Mouse (Mus musculus): ENCODE measurements around the gene Hspbap1. TPM values are rescaled to one million over a fixed set of nuclear protein-coding genes. Genes with fewer than 3 reads are reported as not detected.
A peak's percentile ranks its signal among the peaks of the same experiment; 100 is the strongest.

The Hspbap1 gene
- polyA plus RNA-seq, 1 experiment from 2014 or later = 7.6 TPM

- no peaks in the 10 kb centered on the region for H3K27me3 ChIP-seq (ENCODE audit: insufficient read depth, low read length)
- 0 out of 2 replicates have a peak overlapping the region, but pooled peaks have one; percentile 11 for H3K27ac ChIP-seq (ENCODE audit: low read depth)
- WGBS (ENCODE audit: insufficient replicate concordance) = 65% methylated on average over 9 of the region's 9 CpGs
- no peak for TF ChIP-seq EP300 (IDR thresholded peaks at IDR 0.05; ENCODE audit: low read depth)
- TF ChIP-seq CTCF (IDR thresholded peaks at IDR 0.05; ENCODE audit: low read depth) = no peak
- no peaks in the 10 kb centered on the region for H3K9me3 ChIP-seq (ENCODE audit: low read length)
- H3K9ac ChIP-seq (replicated peaks) = no peak overlapping the region
- no peak overlapping the region for H3K4me2 ChIP-seq (ENCODE audit: low read depth, low read length)
- H3K36me3 ChIP-seq (replicated peaks; ENCODE audit: insufficient read depth, low read length) = peaks cover 4% of the 10 kb centered on the region; the same call in 1 of the 2 replicates
- no peak overlapping the region for H3K4me3 ChIP-seq (ENCODE audit: low read depth, low read length)
- DNase-seq (peak; percentile 35), ATAC-seq (peak; percentile 19; the same call in 1 of the 2 replicates)
- H3K4me1 ChIP-seq (ENCODE audit: insufficient read depth) = no peaks in the 10 kb centered on the region
Observed at GRCm38 (mm10) chr16:35747417-35748236, 22.5 kb upstream of the Hspbap1 start.

DNA sequence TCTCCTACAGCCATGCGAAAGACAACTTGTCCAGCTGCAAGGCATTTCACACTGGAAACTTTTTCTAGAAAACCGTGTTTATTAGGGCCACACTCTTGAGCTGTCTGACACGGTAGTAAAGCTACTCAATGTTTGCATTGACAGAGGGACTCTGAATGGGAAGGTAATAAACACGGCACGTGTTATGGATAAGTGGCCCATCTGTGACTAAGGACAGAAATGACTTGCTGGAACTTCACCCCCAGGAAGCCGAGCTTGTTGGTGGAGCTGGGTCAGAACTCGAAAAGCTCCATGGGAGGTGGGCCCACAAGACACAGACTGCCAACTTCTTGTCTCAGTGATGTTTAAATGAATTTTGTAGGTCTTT is 22.0 kb upstream of the Hspbap1 start:
- ATAC-seq (no peak), DNase-seq (no peak)
- Histone ChIP-seq H3K9me3 (ENCODE audit: low read length) (no peaks in the 10 kb centered on the region), H3K4me3 (ENCODE audit: low read depth, low read length) (no peak overlapping the region), H3K27ac (ENCODE audit: low read depth) (no peak overlapping the region), H3K36me3 (replicated peaks; ENCODE audit: insufficient read depth, low read length) (peaks cover 4% of the 10 kb centered on the region; the same call in 1 of the 2 replicates), H3K4me2 (ENCODE audit: low read depth, low read length) (no peak overlapping the region), H3K27me3 (ENCODE audit: insufficient read depth, low read length) (no peaks in the 10 kb centered on the region), H3K9ac (replicated peaks) (no peak overlapping the region), H3K4me1 (ENCODE audit: insufficient read depth) (no peaks in the 10 kb centered on the region)
- 89% methylated on average over 7 of the region's 7 CpGs for WGBS (ENCODE audit: insufficient replicate concordance)
- TF ChIP-seq EP300 (IDR thresholded peaks at IDR 0.05; ENCODE audit: low read depth) (no peak), CTCF (IDR thresholded peaks at IDR 0.05; ENCODE audit: low read depth) (no peak)

- 81% methylated on average over 7 of the region's 7 CpGs for WGBS (ENCODE audit: insufficient replicate concordance)
- TF ChIP-seq EP300 (IDR thresholded peaks at IDR 0.05; ENCODE audit: low read depth) = no peak
- no peak for TF ChIP-seq CTCF (IDR thresholded peaks at IDR 0.05; ENCODE audit: low read depth)
- Histone ChIP-seq H3K27me3 (ENCODE audit: insufficient read depth, low read length) (no peaks in the 10 kb centered on the region), H3K9me3 (ENCODE audit: low read length) (no peaks in the 10 kb centered on the region), H3K36me3 (replicated peaks; ENCODE audit: insufficient read depth, low read length) (peaks cover 4% of the 10 kb centered on the region; the same call in 1 of the 2 replicates), H3K4me3 (ENCODE audit: low read depth, low read length) (no peak overlapping the region), H3K9ac (replicated peaks) (no peak overlapping the region), H3K4me1 (ENCODE audit: insufficient read depth) (no peaks in the 10 kb centered on the region), H3K27ac (ENCODE audit: low read depth) (no peak overlapping the region), H3K4me2 (ENCODE audit: low read depth, low read length) (no peak overlapping the region)
- DNase-seq = no peak
- ATAC-seq = no peak
Observed at GRCm38 (mm10) chr16:35749385-35749784, 20.8 kb upstream of the Hspbap1 start.

- Histone ChIP-seq H3K27me3 (ENCODE audit: insufficient read depth, low read length) (no peaks in the 10 kb centered on the region), H3K9me3 (ENCODE audit: low read length) (no peaks in the 10 kb centered on the region), H3K4me1 (ENCODE audit: insufficient read depth) (peaks cover 6% of the 10 kb centered on the region; the same call in 1 of the 2 replicates), H3K27ac (ENCODE audit: low read depth) (no peak overlapping the region), H3K4me3 (ENCODE audit: low read depth, low read length) (no peak overlapping the region), H3K9ac (replicated peaks) (no peak overlapping the region), H3K36me3 (replicated peaks; ENCODE audit: insufficient read depth, low read length) (no peaks in the 10 kb centered on the region), H3K4me2 (ENCODE audit: low read depth, low read length) (no peak overlapping the region)
- ATAC-seq (no peak), DNase-seq (no peak)
- WGBS (ENCODE audit: insufficient replicate concordance) = 86% methylated on average over 4 of the region's 4 CpGs
- TF ChIP-seq CTCF (IDR thresholded peaks at IDR 0.05; ENCODE audit: low read depth) (no peak), EP300 (IDR thresholded peaks at IDR 0.05; ENCODE audit: low read depth) (no peak)
Observed at GRCm38 (mm10) chr16:35751841-35752240, 18.3 kb upstream of the Hspbap1 start.

DNA sequence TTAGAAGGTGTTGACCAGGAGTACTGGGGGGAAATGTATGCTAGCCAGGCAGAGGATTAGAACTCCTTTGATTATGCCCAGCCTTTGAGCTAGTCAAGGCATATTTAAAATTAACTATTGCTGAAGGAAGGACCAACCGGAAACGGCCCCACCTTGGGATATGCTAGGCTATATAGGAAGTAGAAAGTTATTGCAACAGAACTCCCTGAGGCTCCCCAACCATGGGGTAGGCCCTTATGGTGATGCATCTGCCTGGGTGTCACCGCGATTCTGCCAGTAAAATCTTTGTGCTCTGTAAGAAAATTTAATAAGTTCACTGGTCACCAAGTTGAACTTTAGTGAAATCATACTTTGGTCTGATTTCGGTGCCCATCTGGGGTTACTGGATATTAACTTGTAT is 16.2 kb upstream of the Hspbap1 start:
- H3K4me1 ChIP-seq (ENCODE audit: insufficient read depth) = peaks cover 6% of the 10 kb centered on the region; the same call in 1 of the 2 replicates
- H3K4me2 ChIP-seq (ENCODE audit: low read depth, low read length) = no peak overlapping the region
- no peaks in the 10 kb centered on the region for H3K9me3 ChIP-seq (ENCODE audit: low read length)
- H3K27ac ChIP-seq (ENCODE audit: low read depth) = no peak overlapping the region
- ATAC-seq (no peak), DNase-seq (no peak)
- no peaks in the 10 kb centered on the region; the same call in 1 of the 2 replicates for H3K36me3 ChIP-seq (replicated peaks; ENCODE audit: insufficient read depth, low read length)
- no peak overlapping the region for H3K9ac ChIP-seq (replicated peaks)
- TF ChIP-seq EP300 (IDR thresholded peaks at IDR 0.05; ENCODE audit: low read depth) = no peak
- H3K27me3 ChIP-seq (ENCODE audit: insufficient read depth, low read length) = no peaks in the 10 kb centered on the region
- 78% methylated on average over 5 of the region's 5 CpGs for WGBS (ENCODE audit: insufficient replicate concordance)
- no peak overlapping the region for H3K4me3 ChIP-seq (ENCODE audit: low read depth, low read length)

DNA sequence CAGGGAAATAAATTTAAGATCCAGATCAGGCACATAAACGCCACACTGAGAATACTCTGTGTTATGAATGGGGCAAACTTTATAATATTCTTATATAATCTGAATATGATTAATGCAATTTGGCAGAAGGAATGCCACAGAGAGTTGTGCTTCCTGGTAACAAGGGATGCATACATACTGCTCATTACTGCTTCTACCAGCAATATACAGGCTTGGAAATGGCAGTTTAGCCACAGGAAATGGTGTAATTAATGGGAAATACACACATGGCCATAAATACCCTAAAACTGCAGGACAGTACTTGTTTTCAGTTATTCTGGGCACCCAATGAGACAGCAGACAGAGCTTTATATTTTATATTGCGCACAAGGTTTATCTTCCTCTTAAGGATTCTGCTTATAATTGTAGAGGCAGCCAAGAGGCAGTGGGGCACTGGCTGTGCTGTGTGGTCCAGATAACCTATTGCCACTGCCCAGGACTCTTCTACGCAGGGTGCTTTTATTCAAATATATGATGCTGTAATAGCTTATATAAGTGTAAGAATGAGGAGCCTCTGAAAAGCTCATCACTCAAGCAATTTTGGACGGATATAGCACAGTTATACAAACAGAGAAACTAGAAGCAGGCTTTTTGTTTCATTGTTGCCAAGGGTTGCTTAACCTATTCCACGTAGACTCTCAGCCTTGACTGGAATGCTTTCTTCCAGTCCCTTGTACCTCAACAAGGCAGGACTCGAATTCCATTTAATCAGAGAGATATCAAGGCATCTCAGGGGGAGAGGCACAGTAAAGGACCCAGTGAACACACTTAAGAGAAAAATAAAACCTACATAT is 14.5 kb upstream of the Hspbap1 start:
- WGBS (ENCODE audit: insufficient replicate concordance) = 57% methylated on average over 6 of the region's 6 CpGs
- Histone ChIP-seq H3K36me3 (replicated peaks; ENCODE audit: insufficient read depth, low read length) (no peaks in the 10 kb centered on the region; the same call in 1 of the 2 replicates), H3K4me1 (ENCODE audit: insufficient read depth) (peaks cover 10% of the 10 kb centered on the region), H3K27ac (ENCODE audit: low read depth) (peak overlapping the region; percentile 41), H3K4me2 (ENCODE audit: low read depth, low read length) (peak overlapping the region; percentile 60), H3K27me3 (ENCODE audit: insufficient read depth, low read length) (no peaks in the 10 kb centered on the region), H3K9me3 (ENCODE audit: low read length) (no peaks in the 10 kb centered on the region), H3K9ac (replicated peaks) (no peak overlapping the region), H3K4me3 (ENCODE audit: low read depth, low read length) (peak overlapping the region; percentile 6; the same call in 1 of the 2 replicates)
- ATAC-seq = 0 out of 2 replicates have a peak, but pooled peaks have one; percentile 15
- TF ChIP-seq EP300 (IDR thresholded peaks at IDR 0.05; ENCODE audit: low read depth) (0 out of 2 replicates have a peak, but pooled peaks have one; percentile 31), CTCF (IDR thresholded peaks at IDR 0.05; ENCODE audit: low read depth) (no peak)
- no peak for DNase-seq
